Mouse (Mus musculus) bone marrow, adult 2 months (tissue): ENCODE data around the gene Usf1.

Experiments
- CTCF ChIP-seq: fragments of 200-500 bp; IDR thresholded peaks from 2 replicates; pipeline ENCODE4 v1.5.1; 2011; ENCODE audit warnings: low read length, control low read depth; ENCODE audit not compliant: control insufficient read depth, insufficient read depth
- POLR2A ChIP-seq: fragments of 200-500 bp; IDR thresholded peaks from 2 replicates; pipeline ENCODE4 v1.6.1; 2011; ENCODE audit warnings: low read depth, mild to moderate bottlenecking, control low read depth, low read length, borderline replicate concordance; ENCODE audit not compliant: control insufficient read depth

GRCm38 (mm10) chr1:171388376-171389102, 22.6 kb upstream of the Usf1 start, which contains the start of gene Arhgap30:
- TF ChIP-seq CTCF (no peak), POLR2A (peak; percentile 93)
